Mouse (Mus musculus) thymus, adult 2 months (tissue): Measurements from ENCODE around the gene Arhgef38.

Experiments
- CTCF ChIP-seq: fragments of 200-500 bp; IDR thresholded peaks from 2 replicates; pipeline ENCODE4 v1.5.1; 2012; ENCODE audit warnings: mild to moderate bottlenecking, control low read depth, low read length, moderate library complexity, borderline replicate concordance; ENCODE audit not compliant: control insufficient read depth, poor library complexity, insufficient read depth; ENCODE audit errors: extremely low read depth
- POLR2A ChIP-seq: fragments of 200-500 bp; IDR thresholded peaks from 2 replicates; pipeline ENCODE4 v1.6.1; 2012; ENCODE audit warnings: mild to moderate bottlenecking, low read length, control low read depth, moderate library complexity; ENCODE audit not compliant: control insufficient read depth, poor library complexity, insufficient read depth; ENCODE audit errors: extremely low read depth

DNA sequence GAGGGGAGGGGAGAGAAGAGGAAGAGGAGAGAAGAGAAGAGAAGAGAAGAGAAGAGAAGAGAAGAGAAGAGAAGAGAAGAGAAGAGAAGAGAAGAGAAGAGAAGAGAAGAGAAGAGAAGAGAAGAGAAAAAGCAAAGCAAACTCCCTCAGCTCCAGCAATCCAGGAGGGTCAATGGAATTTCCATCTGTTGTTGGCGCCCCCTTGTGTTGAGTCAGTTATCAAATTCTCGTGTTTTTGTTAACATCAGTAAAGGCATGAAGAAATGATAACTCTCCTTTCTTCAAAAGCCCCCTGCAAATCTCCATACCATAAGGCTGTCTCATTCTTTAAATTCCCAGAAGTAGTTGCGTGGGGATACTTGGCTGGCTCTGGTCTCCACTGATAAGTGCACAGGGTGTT lies 37.1 kb upstream of the Arhgef38 start:
- TF ChIP-seq POLR2A (no peak), CTCF (no peak)
